Mouse (Mus musculus): Measurements from ENCODE around the gene Nr6a1. TPM values are rescaled to one million over a fixed set of nuclear protein-coding genes. Genes with fewer than 3 reads are reported as not detected.

Nr6a1 gene
- polyA plus RNA-seq, 1 experiment from 2014 or later = 2.3 TPM

DNA sequence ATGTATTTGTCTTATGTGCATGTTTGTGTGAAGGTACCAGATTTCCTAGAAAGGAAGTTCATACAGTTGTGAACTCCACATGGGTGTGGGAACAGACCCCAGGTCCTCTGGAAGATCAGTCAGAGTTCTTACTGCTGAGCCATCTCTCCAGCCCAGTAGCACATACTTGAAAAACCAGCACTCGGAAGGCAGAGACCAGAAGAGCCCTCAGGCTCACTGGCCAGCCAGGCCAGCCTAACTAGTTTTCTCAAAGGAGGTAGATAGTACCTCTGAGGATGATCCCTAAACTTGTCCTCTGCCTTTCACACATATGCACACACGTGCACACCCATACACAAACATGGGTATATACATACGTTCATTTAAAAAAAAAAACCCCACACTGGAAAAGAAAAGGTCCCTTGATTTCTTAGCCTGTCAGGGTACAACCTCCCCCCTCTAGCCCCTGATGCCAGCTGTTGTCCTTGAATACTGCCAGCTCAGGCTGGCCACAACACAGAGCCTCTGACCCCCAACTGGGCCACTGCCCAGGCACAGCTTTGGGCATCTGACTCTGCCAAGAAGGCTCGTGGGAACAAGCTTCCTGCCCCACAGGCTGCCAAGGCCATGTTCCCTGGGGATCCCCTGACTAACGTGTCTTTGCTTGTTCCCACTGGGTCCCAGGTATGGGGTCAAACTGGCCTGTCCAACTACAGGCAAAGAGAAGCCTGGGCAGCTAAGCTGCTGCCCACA lies 25.8 kb upstream of the Nr6a1 start:
- H3K27ac ChIP-seq (replicated peaks) = no peak overlapping the region
- H3K4me1 ChIP-seq = peaks cover 3% of the 10 kb centered on the region; the same call in 1 of the 2 replicates
- no peaks in the 10 kb centered on the region for H3K9me3 ChIP-seq (replicated peaks)
- no peaks in the 10 kb centered on the region for H3K36me3 ChIP-seq
- WGBS = 75% methylated on average over 5 of the region's 5 CpGs
- H3K27me3 ChIP-seq (replicated peaks) = no peaks in the 10 kb centered on the region
- H3K4me3 ChIP-seq (replicated peaks) = no peak overlapping the region
- ATAC-seq (ENCODE audit: low FRiP score) = no peak
- no peak overlapping the region for H3K9ac ChIP-seq (replicated peaks)
- no peak overlapping the region for H3K4me2 ChIP-seq

DNA sequence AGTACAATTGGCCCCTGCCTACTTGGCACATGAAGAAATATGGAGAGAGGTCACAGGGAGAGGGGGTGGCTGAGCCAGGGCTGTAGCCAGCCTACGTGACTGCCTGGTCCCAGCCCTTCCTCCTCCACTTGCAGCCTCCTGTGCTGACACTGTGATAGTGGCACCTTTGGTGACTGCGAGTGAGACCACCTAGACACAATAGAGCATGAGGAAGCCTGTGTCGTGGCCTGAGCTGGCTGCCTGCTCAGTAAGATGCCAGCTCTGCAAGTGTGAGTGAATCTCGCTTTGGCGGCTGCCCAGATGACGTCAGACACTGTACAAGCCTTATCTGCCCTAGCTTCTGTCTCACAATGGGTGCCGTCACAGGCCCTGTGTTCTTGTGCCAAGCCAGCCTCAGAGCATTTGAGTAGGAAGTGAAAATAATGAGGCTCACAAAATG lies 22.8 kb upstream of the Nr6a1 start:
- no peak overlapping the region for H3K4me2 ChIP-seq
- peaks cover 3% of the 10 kb centered on the region; the same call in 1 of the 2 replicates for H3K4me1 ChIP-seq
- H3K4me3 ChIP-seq (replicated peaks) = no peak overlapping the region
- H3K27ac ChIP-seq (replicated peaks) = peak overlapping the region; percentile 23; the same call in 1 of the 2 replicates
- H3K9me3 ChIP-seq (replicated peaks) = no peaks in the 10 kb centered on the region
- ATAC-seq (ENCODE audit: low FRiP score) = peak; percentile 81
- no peaks in the 10 kb centered on the region for H3K27me3 ChIP-seq (replicated peaks)
- no peaks in the 10 kb centered on the region for H3K36me3 ChIP-seq
- H3K9ac ChIP-seq (replicated peaks) = no peak overlapping the region
- 65% methylated on average over 7 of the region's 7 CpGs for WGBS

- ATAC-seq (ENCODE audit: low FRiP score) = no peak
- no peak overlapping the region for H3K4me2 ChIP-seq
- no peaks in the 10 kb centered on the region; the same call in 1 of the 2 replicates for H3K4me1 ChIP-seq
- no peak overlapping the region for H3K27ac ChIP-seq (replicated peaks)
- no peak overlapping the region for H3K4me3 ChIP-seq (replicated peaks)
- no peaks in the 10 kb centered on the region for H3K27me3 ChIP-seq (replicated peaks)
- no peaks in the 10 kb centered on the region for H3K36me3 ChIP-seq
- 83% methylated on average over 7 of the region's 7 CpGs for WGBS
- no peak overlapping the region for H3K9ac ChIP-seq (replicated peaks)
- H3K9me3 ChIP-seq (replicated peaks) = no peaks in the 10 kb centered on the region
Measured at GRCm38 (mm10) chr2:38947566-38947965, 20.1 kb upstream of the Nr6a1 start.

DNA sequence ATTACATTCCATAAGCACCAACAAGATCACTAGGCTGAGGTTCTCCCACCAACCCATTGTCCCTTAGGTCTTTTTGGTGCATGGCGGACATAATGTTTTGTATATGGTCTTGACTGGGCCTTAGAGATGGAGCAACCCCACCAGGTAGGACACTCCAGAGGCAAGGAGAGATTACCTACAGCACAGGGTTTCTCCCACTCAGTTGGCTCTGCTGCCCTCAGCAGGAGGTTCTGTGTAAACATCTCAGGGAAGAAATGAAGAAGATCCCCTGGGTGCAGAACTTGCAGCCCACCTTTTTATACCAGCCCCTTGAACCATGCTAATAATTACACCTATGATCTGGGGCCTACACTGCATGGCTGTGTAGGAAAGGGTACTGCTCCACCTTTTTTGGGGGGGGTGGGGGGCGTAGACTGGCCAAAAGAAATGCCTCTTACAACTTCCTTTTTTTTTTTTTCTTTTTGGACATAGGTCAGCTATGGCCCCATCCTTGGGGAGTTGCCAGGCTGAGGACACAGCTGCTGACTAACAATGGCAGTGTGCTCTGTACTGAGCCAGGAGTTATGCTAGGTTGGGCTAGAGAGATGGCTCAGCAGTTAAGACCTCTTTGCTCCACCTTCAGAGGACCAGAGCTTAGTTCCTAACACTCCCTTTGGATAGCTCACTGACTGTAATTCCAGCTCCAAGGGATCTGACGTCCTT lies 17.1 kb upstream of the Nr6a1 start:
- Histone ChIP-seq H3K4me3 (replicated peaks) (no peak overlapping the region), H3K4me2 (no peak overlapping the region), H3K27me3 (replicated peaks) (no peaks in the 10 kb centered on the region), H3K27ac (replicated peaks) (no peak overlapping the region), H3K36me3 (no peaks in the 10 kb centered on the region), H3K4me1 (no peaks in the 10 kb centered on the region), H3K9me3 (replicated peaks) (no peaks in the 10 kb centered on the region), H3K9ac (replicated peaks) (no peak overlapping the region)
- WGBS = 80% methylated on average over 3 of the region's 3 CpGs
- no peak for ATAC-seq (ENCODE audit: low FRiP score)

DNA sequence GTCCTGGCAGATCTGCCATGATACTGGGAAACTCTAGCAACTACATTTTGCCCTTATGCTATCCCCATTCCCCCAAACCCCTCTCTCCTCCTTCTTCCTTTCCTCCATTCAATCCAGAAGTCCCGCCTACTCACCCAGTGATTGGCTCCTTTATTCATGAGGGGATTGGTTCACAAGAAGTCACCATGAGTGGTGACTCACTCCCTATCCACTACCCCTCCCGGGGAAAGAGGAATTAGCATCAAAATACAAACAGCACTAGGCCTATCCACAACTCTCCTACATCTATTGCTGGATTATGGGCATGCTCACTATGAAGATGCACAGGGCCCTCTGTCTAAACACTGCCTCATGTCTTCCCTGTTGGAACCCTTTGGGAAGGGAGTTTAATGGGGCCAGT lies 16.5 kb upstream of the Nr6a1 start:
- Histone ChIP-seq H3K36me3 (no peaks in the 10 kb centered on the region), H3K4me2 (no peak overlapping the region), H3K4me3 (replicated peaks) (no peak overlapping the region), H3K9ac (replicated peaks) (no peak overlapping the region), H3K27me3 (replicated peaks) (no peaks in the 10 kb centered on the region), H3K4me1 (no peaks in the 10 kb centered on the region), H3K27ac (replicated peaks) (no peak overlapping the region), H3K9me3 (replicated peaks) (no peaks in the 10 kb centered on the region)
- 43% methylated on average over 2 of the region's 2 CpGs for WGBS
- ATAC-seq (ENCODE audit: low FRiP score) = no peak

- no peak for ATAC-seq (ENCODE audit: low FRiP score)
- WGBS = 88% methylated on average over 5 of the region's 5 CpGs
- Histone ChIP-seq H3K4me1 (no peaks in the 10 kb centered on the region), H3K4me3 (replicated peaks) (no peak overlapping the region), H3K4me2 (no peak overlapping the region), H3K9ac (replicated peaks) (no peak overlapping the region), H3K27ac (replicated peaks) (no peak overlapping the region), H3K36me3 (no peaks in the 10 kb centered on the region), H3K9me3 (replicated peaks) (no peaks in the 10 kb centered on the region), H3K27me3 (replicated peaks) (no peaks in the 10 kb centered on the region)
Measured at GRCm38 (mm10) chr2:38943161-38943560, 15.7 kb upstream of the Nr6a1 start.

- H3K9me3 ChIP-seq (replicated peaks) = no peaks in the 10 kb centered on the region
- 94% methylated on average over 2 of the region's 2 CpGs for WGBS
- no peak overlapping the region for H3K27ac ChIP-seq (replicated peaks)
- no peak overlapping the region for H3K4me3 ChIP-seq (replicated peaks)
- H3K36me3 ChIP-seq = no peaks in the 10 kb centered on the region
- no peak for ATAC-seq (ENCODE audit: low FRiP score)
- no peaks in the 10 kb centered on the region for H3K27me3 ChIP-seq (replicated peaks)
- H3K9ac ChIP-seq (replicated peaks) = no peak overlapping the region
- H3K4me1 ChIP-seq = no peaks in the 10 kb centered on the region
- H3K4me2 ChIP-seq = no peak overlapping the region
Measured at GRCm38 (mm10) chr2:38941898-38942297, 14.4 kb upstream of the Nr6a1 start.

- no peaks in the 10 kb centered on the region for H3K4me1 ChIP-seq
- no peaks in the 10 kb centered on the region for H3K27me3 ChIP-seq (replicated peaks)
- no peak overlapping the region for H3K27ac ChIP-seq (replicated peaks)
- H3K4me3 ChIP-seq (replicated peaks) = no peak overlapping the region
- H3K9ac ChIP-seq (replicated peaks) = no peak overlapping the region
- H3K9me3 ChIP-seq (replicated peaks) = no peaks in the 10 kb centered on the region
- 89% methylated on average over 14 of the region's 14 CpGs for WGBS
- H3K36me3 ChIP-seq = no peaks in the 10 kb centered on the region
- ATAC-seq (ENCODE audit: low FRiP score) = no peak
- no peak overlapping the region for H3K4me2 ChIP-seq
Measured at GRCm38 (mm10) chr2:38941426-38941825, 13.9 kb upstream of the Nr6a1 start.

- Histone ChIP-seq H3K9me3 (replicated peaks) (no peaks in the 10 kb centered on the region), H3K27ac (replicated peaks) (no peak overlapping the region), H3K36me3 (no peaks in the 10 kb centered on the region), H3K4me3 (replicated peaks) (no peak overlapping the region), H3K9ac (replicated peaks) (no peak overlapping the region), H3K4me2 (no peak overlapping the region), H3K27me3 (replicated peaks) (no peaks in the 10 kb centered on the region), H3K4me1 (peaks cover 11% of the 10 kb centered on the region)
- ATAC-seq (ENCODE audit: low FRiP score) = no peak
- 72% methylated on average over 2 of the region's 2 CpGs for WGBS
Measured at GRCm38 (mm10) chr2:38939047-38939446, 11.6 kb upstream of the Nr6a1 start.

GRCm38 (mm10) chr2:38938007-38938406 lies 10.5 kb upstream of the Nr6a1 start:
- H3K9ac ChIP-seq (replicated peaks) = no peak overlapping the region
- H3K27ac ChIP-seq (replicated peaks) = no peak overlapping the region
- H3K4me1 ChIP-seq = peaks cover 13% of the 10 kb centered on the region
- H3K4me2 ChIP-seq = no peak overlapping the region
- H3K27me3 ChIP-seq (replicated peaks) = no peaks in the 10 kb centered on the region
- ATAC-seq (ENCODE audit: low FRiP score) = no peak
- WGBS = 86% methylated on average over 1 of the region's 1 CpGs
- H3K9me3 ChIP-seq (replicated peaks) = no peaks in the 10 kb centered on the region
- H3K4me3 ChIP-seq (replicated peaks) = no peak overlapping the region
- H3K36me3 ChIP-seq = no peaks in the 10 kb centered on the region

DNA sequence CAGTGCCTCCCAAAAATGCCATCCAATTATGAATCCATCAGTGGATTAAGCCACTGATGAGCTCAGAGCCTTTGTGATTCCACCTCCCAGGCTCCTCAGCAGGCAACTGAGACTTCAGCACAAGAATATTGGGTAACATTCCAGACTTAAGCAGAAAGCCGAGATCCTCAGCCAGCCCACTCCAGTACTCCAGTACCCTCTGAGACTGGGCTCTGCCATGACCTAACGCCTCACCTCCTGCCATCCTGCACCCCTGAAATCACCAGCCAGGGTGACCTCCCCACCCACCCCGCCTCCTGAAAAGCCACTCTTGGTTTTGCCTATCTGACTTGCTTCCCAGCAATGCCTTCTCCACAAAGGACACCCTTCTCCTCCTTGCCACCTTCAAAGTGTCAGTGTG lies 9.9 kb upstream of the Nr6a1 start:
- WGBS = 88% methylated on average over 3 of the region's 3 CpGs
- ATAC-seq (ENCODE audit: low FRiP score) = no peak
- Histone ChIP-seq H3K9me3 (replicated peaks) (no peaks in the 10 kb centered on the region), H3K27ac (replicated peaks) (no peak overlapping the region), H3K4me3 (replicated peaks) (no peak overlapping the region), H3K9ac (replicated peaks) (no peak overlapping the region), H3K36me3 (no peaks in the 10 kb centered on the region), H3K4me1 (peaks cover 13% of the 10 kb centered on the region), H3K4me2 (no peak overlapping the region), H3K27me3 (replicated peaks) (no peaks in the 10 kb centered on the region)

- Histone ChIP-seq H3K4me1 (peaks cover 17% of the 10 kb centered on the region), H3K9ac (replicated peaks) (no peak overlapping the region), H3K27ac (replicated peaks) (no peak overlapping the region), H3K9me3 (replicated peaks) (no peaks in the 10 kb centered on the region), H3K27me3 (replicated peaks) (no peaks in the 10 kb centered on the region), H3K36me3 (no peaks in the 10 kb centered on the region), H3K4me2 (no peak overlapping the region), H3K4me3 (replicated peaks) (no peak overlapping the region)
- WGBS = 86% methylated on average over 9 of the region's 9 CpGs
- no peak for ATAC-seq (ENCODE audit: low FRiP score)
Measured at GRCm38 (mm10) chr2:38936721-38937378, 9.4 kb upstream of the Nr6a1 start.

All from neural tube, embryonic 15.5 days (tissue).